Mouse (Mus musculus) myocyte (in vitro differentiated cells): ENCODE measurements around the gene Xxylt1. TPM values are rescaled to one million over a fixed set of nuclear protein-coding genes. Genes with fewer than 3 reads are reported as not detected.

Experiments used
- H3K27me3 ChIP-seq: one replicate; pipeline ENCODE4 v1.6.1; 2011; ENCODE audit not compliant: control insufficient read depth, insufficient read depth, insufficient read length
- H3K36me3 ChIP-seq: one replicate; pipeline ENCODE4 v1.6.1; 2011; ENCODE audit not compliant: control insufficient read depth, insufficient read depth
- H3K4me2 ChIP-seq: one replicate; pipeline ENCODE4 v1.6.1; 2011; ENCODE audit warnings: low read depth, control low read depth
- H3K4me3 ChIP-seq: one replicate; pipeline ENCODE4 v1.5.1; 2011; ENCODE audit warnings: mild to moderate bottlenecking, control low read depth, moderate library complexity
- H3K79me2 ChIP-seq: one replicate; pipeline ENCODE4 v1.6.1; 2011; ENCODE audit not compliant: control insufficient read depth, insufficient read depth
- H3ac ChIP-seq: one replicate; pipeline ENCODE4 v1.6.1; 2011; ENCODE audit not compliant: control insufficient read depth, insufficient read length
- CEBPB ChIP-seq: IDR thresholded peaks from 2 replicates; pipeline ENCODE4 v1.6.1; 2011; ENCODE audit warnings: mild to moderate bottlenecking, moderate library complexity; ENCODE audit not compliant: poor library complexity, insufficient read depth, severe bottlenecking
- E2F4 ChIP-seq: IDR thresholded peaks from one replicate; pipeline ENCODE4 v1.6.1; 2011; ENCODE audit warnings: mild to moderate bottlenecking, control low read depth, moderate library complexity; ENCODE audit not compliant: insufficient read depth
- MAX ChIP-seq: IDR thresholded peaks from one replicate; pipeline ENCODE4 v1.6.1; 2011; ENCODE audit warnings: low read depth, mild to moderate bottlenecking, control low read depth
- MYOD1 ChIP-seq, 3 experiments: IDR thresholded peaks; one replicate each; pipeline ENCODE4 v1.6.1; 2011; ENCODE audit warnings: control low read depth in 2 of 3, low read depth in 2 of 3, mild to moderate bottlenecking in 2 of 3, moderate library complexity in 1 of 3; ENCODE audit not compliant: insufficient read length in 2 of 3, control insufficient read depth in 1 of 3
- MYOG ChIP-seq, 3 experiments: IDR thresholded peaks; one replicate each; pipeline ENCODE4 v1.6.1; 2011; ENCODE audit warnings: control low read depth in 2 of 3, low read depth in 2 of 3, mild to moderate bottlenecking in 2 of 3; ENCODE audit not compliant: insufficient read length in 2 of 3, control insufficient read depth in 1 of 3, insufficient read depth in 1 of 3
- POLR2A ChIP-seq: IDR thresholded peaks from one replicate; pipeline ENCODE4 v1.6.1; 2011; ENCODE audit warnings: low read depth, mild to moderate bottlenecking, control low read depth, moderate library complexity; ENCODE audit not compliant: insufficient read length
- POLR2AphosphoS2 ChIP-seq: IDR thresholded peaks from one replicate; pipeline ENCODE4 v1.6.1; 2011; ENCODE audit warnings: low read depth, control low read depth; ENCODE audit not compliant: insufficient read length
- REST ChIP-seq: IDR thresholded peaks from one replicate; pipeline ENCODE4 v1.6.1; 2011; ENCODE audit warnings: mild to moderate bottlenecking, control low read depth, moderate library complexity; ENCODE audit not compliant: insufficient read depth, insufficient read length
- SRF ChIP-seq: IDR thresholded peaks from one replicate; pipeline ENCODE4 v1.6.1; 2011; ENCODE audit warnings: low read depth; ENCODE audit not compliant: control insufficient read depth, insufficient read length
- TCF12 ChIP-seq: IDR thresholded peaks from one replicate; pipeline ENCODE4 v1.6.1; 2011; ENCODE audit warnings: mild to moderate bottlenecking, control low read depth; ENCODE audit not compliant: poor library complexity, insufficient read depth, severe bottlenecking
- TCF3 ChIP-seq: IDR thresholded peaks from one replicate; pipeline ENCODE4 v1.6.1; 2011; ENCODE audit warnings: low read depth, control low read depth; ENCODE audit not compliant: insufficient read length
- USF1 ChIP-seq: IDR thresholded peaks from one replicate; pipeline ENCODE4 v1.6.1; 2011; ENCODE audit warnings: low read depth, mild to moderate bottlenecking, control low read depth, moderate library complexity
- polyA plus RNA-seq: library from polyadenylated mRNA; unstranded; fragments of >200 nt; fragmentation: generic; extraction: Trizol; gene quantifications from one replicate; pipeline ENCODE4 v1.2.1, GENCODE M21; 2012; ENCODE audit warnings: missing spikeins

The Xxylt1 gene
- polyA plus RNA-seq, 1 experiment: 7.6 TPM

DNA sequence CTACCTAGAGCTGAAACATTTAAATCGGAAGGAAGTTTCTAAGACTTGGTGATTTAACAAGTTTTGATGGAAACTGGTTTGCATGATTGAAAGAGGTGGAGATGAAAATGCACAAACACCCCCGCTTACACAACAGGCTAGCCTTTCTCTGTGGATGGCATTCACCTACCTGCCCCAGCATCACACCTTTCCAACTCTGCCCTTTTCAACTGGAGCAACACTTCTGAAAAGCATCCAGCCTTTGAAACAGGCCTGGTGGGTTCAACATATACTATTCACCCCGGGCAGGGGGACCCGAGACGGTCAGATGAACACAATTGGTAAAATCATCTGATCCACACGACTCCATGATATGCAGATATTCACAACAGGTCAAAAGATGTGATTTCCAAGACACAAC lies 659 bp upstream of the Xxylt1 start:
- Histone ChIP-seq H3K4me3 (no peak overlapping the region), H3K27me3 (no peaks in the 10 kb centered on the region), H3K36me3 (no peaks in the 10 kb centered on the region), H3K4me2 (peak overlapping the region; percentile 71), H3ac (no peak overlapping the region), H3K79me2 (no peaks in the 10 kb centered on the region)
- TF ChIP-seq USF1 (no peak), POLR2A (no peak), E2F4 (no peak), TCF12 (no peak), MYOG (IDR thresholded peaks at IDR 0.05; ENCODE audit: control insufficient read depth in 1 of 3, insufficient read depth in 1 of 3, insufficient read length in 2 of 3, low read depth in 2 of 3) (no peak), POLR2AphosphoS2 (no peak), MAX (no peak), CEBPB (no peak), REST (no peak), TCF3 (no peak), MYOD1 (IDR thresholded peaks at IDR 0.05; ENCODE audit: control insufficient read depth in 1 of 3, insufficient read length in 2 of 3, low read depth in 2 of 3) (no peak), SRF (no peak)

DNA sequence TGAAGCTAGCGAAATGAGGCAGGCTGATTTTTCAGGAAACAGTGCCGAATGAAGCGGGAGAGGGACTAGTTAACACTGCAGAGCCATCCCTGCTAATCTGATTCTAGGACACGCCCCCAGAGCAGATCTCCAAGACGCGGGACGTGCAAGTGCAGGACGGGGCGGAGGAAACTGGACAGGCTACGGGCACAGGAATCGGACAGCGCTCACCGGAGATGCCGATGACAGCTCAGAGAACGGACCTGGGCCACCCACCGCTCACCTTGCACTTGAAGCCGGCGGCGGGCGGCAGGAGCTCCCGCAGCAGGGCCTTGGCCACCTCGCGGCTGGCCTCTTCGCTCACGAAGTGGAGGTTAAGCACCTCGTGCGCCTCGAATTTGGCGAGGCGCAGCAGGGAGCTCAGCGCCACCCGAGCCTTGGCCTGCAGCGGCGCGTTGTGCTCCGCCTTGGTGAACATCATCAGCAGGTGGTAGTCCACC lies 620 bp downstream of the Xxylt1 start:
- Histone ChIP-seq H3K4me2 (peak overlapping the region; percentile 93), H3K27me3 (no peaks in the 10 kb centered on the region), H3K4me3 (peak overlapping the region; percentile 24), H3K79me2 (no peaks in the 10 kb centered on the region), H3K36me3 (no peaks in the 10 kb centered on the region), H3ac (peak overlapping the region; percentile 61)
- TF ChIP-seq POLR2A (peak; percentile 12), MAX (no peak), MYOD1 (IDR thresholded peaks at IDR 0.05; ENCODE audit: control insufficient read depth in 1 of 3, insufficient read length in 2 of 3, low read depth in 2 of 3) (peak in 1 of 3 experiments; percentile 8)

DNA sequence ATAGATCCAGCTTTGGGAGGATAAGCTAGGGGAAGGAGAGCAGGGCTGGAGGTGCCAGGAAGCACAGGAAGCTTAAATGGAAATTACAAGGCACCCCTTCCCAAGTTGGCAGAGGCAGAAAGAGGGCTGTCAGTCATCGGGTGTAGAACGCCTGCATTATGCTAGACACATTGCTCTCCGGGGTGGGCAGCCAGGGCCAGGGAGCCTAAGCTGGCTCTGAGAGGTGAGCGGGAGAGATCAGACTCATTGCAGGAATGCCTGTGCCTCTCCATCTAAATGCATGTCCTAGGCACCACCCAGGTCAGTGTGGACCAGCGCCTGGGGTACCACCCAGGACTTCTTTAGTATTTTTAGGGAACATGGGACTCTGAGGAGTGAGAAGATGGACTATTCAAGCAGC lies 3.8 kb downstream of the Xxylt1 start:
- no peaks in the 10 kb centered on the region for H3K27me3 ChIP-seq
- H3ac ChIP-seq: no peak overlapping the region
- no peak for TF ChIP-seq REST
- no peak for TF ChIP-seq POLR2A
- no peak for TF ChIP-seq E2F4
- TF ChIP-seq CEBPB: no peak
- TF ChIP-seq MAX: no peak
- TF ChIP-seq TCF12: no peak
- no peaks in the 10 kb centered on the region for H3K79me2 ChIP-seq
- no peak overlapping the region for H3K4me2 ChIP-seq
- H3K36me3 ChIP-seq: no peaks in the 10 kb centered on the region
- no peak overlapping the region for H3K4me3 ChIP-seq

DNA sequence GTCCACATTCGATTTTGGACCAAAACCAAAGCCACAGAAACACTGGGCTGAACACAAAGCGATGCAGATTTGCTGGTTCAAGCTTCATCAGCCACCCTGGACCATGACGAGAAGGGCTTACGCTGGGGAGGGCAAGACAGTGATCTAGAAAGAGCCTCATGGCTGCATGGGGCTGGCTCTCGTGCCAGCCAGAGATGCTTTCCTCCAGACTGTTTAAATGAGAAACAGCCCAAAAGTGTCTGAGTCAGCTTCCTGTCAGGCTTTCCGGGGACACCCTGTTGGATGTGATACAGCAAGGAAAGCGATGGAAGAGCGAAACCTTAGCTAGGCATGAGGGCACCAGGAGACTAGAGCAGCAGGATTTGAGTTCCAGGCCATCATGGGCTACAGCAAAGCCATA lies 4.8 kb downstream of the Xxylt1 start:
- no peak overlapping the region for H3K4me3 ChIP-seq
- H3K4me2 ChIP-seq: no peak overlapping the region
- TF ChIP-seq POLR2A: no peak
- TF ChIP-seq POLR2AphosphoS2: no peak
- no peak for TF ChIP-seq SRF
- no peak for TF ChIP-seq TCF3
- no peak for TF ChIP-seq TCF12
- H3K27me3 ChIP-seq: no peaks in the 10 kb centered on the region
- no peak overlapping the region for H3ac ChIP-seq
- H3K36me3 ChIP-seq: no peaks in the 10 kb centered on the region
- H3K79me2 ChIP-seq: no peaks in the 10 kb centered on the region

DNA sequence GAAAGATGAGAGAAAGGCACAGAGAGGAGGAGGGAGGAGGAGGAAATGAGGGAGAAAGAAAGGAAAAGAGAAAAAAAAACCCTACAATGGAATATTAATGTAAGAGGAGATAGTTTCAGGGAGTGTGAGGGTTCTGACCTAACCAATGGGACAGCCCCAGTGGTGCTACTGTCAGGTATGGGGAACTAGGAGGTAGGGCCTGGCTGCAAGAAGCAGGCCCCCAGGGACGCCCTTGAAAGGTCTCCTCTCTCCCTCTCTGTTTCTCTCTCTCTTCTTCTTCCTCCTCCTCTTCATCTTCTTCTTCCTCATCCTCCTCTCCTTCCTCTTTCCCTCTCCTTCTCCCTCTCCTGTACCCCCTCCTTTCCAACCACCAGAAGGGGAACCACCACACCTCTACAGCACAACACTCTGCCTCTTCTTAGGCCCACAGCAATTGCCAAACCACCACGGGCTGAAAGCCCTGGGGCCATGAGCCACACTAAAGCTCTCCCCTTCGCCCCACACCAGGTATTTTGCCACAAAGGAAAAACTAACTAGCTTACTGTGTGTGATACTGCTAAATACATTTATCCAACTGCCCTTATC lies 6.8 kb downstream of the Xxylt1 start:
- TF ChIP-seq CEBPB: no peak
- TF ChIP-seq POLR2AphosphoS2: no peak
- no peak for TF ChIP-seq TCF12
- no peak for TF ChIP-seq TCF3
- TF ChIP-seq MYOD1 (IDR thresholded peaks at IDR 0.05; ENCODE audit: control insufficient read depth in 1 of 3, insufficient read length in 2 of 3, low read depth in 2 of 3): no peak
- no peak for TF ChIP-seq SRF
- TF ChIP-seq USF1: no peak
- TF ChIP-seq POLR2A: no peak
- no peak for TF ChIP-seq MAX
- TF ChIP-seq REST: no peak
- no peak for TF ChIP-seq MYOG (IDR thresholded peaks at IDR 0.05; ENCODE audit: control insufficient read depth in 1 of 3, insufficient read depth in 1 of 3, insufficient read length in 2 of 3, low read depth in 2 of 3)
- no peak for TF ChIP-seq E2F4
- Histone ChIP-seq H3ac (no peak overlapping the region), H3K4me3 (no peak overlapping the region), H3K79me2 (no peaks in the 10 kb centered on the region), H3K27me3 (no peaks in the 10 kb centered on the region), H3K36me3 (no peaks in the 10 kb centered on the region), H3K4me2 (no peak overlapping the region)
